Mouse (Mus musculus): Measurements from ENCODE around the gene Syn1.

Gene Syn1

DNA sequence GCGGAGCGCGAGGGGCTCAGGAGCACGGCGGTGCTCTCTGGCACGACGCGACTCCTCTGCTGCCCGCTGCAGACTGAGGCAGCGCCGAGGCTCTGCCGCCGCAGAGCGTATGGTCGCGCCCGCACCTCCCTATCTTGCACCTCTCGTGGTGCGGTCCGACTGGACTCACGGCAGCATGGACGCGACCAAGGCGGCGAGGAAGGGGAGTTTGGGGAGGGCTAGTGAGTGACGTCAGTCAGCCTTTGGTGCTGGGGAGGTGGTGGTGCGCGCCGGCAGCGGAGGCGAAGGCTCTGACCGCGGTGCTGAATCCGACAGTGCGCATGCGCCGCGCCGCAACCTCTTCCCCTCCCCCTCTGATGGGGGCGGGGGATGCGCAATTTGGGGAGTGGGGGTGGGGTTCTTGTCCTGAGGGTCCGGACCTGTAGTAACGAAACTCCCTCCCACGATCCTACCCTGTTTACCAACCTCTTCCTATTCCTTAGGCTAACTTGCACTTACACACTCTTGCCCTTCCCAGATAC lies at the start of gene Syn1:
Syn1 (minus strand) TSS at position 161 of the 521 bp plus-strand sequence.
- peak; percentile 95 for DNase-seq

DNA sequence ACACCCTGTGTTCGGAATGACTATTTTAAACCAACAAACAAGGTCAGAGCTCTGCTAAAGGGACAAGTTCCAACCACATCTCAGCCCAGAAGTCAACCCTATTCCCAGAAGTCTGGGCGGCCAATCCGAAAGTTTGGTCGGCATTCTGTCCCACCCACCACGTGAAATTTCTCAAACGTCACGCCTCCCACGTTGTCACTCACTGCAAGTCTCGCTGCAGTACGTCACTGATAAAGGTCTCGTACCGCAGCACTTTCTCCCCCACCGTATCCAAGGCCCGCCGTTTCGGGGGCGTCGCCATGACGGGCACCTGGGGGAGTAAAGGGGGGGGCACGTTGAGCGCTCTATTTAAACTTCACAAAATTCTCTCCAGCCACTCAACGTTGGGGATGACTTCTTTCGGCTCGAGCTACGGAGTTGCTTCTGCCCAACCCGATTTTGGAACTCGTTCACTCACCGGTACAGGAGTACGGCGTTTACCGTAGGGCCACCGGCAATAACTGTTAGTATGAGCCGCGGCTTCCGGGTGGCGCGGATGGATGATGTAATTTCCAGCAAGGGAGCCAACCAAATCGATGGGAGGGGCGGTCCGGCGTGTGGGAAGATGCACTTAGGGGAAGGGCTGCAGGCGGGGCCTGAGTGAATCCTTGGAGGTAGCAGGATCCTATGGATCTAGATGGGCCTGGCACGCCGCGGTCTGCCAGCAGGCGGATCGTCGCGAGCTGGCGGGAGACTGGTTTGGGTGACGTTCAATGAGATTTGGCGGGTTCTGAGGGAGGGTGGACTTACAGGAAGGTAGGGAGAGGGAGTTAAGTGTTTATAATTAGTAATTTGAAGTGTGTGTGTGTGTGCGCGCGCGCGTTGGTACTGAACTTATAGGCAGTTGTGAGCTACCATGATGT lies 40.9 kb upstream of the Syn1 start, which contains the start of gene Uxt:
Uxt (minus strand) TSS at position 541 of the 902 bp plus-strand sequence.
- DNase-seq, result peak; percentile 91

DNA sequence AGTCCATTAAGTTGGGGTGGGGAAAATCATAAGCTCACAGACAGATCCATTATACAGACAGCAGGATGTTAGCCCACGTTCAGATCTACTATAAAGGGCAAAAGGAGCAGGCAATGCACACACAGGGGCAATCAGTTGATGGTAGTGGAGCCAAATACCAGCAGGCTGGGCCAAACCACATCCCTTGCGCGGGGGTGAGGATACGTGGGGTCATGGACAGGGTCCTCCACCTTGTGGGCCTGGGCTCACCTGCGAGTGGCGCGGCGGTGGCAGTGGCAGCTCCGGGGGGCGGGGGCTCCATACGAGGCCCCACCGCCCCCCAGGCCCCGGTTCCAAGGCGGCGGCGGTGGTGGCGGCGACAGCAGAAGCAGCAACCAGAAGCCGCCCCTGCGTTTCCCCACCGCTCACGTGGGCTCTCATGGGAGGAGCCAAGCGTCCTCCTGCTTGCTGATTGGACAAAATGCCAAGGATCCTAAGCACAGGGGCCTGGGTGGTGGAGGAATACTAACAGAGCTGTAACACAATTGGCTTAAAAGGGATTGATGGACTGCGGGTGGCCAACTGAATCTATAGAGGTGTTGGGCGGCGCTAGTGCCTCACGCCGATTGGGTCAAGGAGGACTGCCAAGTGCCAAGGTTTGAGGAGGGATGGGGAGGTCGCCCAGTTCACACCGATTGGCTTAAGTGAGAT lies 29.5 kb upstream of the Syn1 start, which contains the start of gene Elk1:
Elk1 (minus strand) TSS at position 418 of the 690 bp plus-strand sequence.
- peak; percentile 95 for DNase-seq

- peak; percentile 65 for DNase-seq
Measured at GRCm38 (mm10) chrX:20946055-20946454, 25.3 kb upstream of the Syn1 start.

DNA sequence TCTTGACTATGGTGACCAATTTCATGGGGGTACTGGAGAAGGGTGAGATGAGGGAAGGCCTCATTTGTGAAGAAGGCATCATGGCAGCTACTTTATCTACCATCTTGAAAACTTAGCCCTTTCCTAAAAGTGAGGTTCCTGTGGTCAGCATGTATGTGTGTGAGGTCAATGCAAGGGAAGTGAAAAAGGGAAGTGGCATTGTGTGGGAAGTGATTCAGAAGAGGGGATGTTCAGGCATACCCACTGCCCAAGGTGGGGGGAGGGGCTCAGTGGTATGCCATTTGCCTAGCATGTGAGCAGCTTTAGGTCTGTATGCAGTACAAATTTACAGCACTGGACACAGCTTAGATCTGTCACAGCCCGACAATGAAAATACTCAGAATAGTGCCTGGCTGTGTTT lies 11.2 kb upstream of the Syn1 start:
- no peak for DNase-seq

DNA sequence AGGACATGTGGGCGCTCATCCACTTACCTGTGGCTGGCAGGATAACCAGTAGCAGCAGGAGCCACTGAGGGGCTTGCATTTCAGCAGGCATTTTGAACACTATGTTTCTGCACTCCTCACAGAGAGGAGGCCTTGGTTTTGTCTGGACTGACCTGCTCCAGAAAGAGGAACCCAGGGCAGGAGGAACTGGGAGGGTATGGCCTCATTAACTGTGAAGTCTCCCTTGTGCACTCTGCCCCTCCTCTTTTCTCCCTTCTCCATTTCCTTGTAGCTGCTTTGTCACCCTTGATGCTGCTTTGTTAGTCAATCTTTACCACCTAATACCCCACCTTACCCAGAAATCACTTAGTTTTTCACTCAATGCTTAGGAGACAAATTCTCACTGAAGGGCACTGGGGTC lies 10.6 kb upstream of the Syn1 start, which contains the start of gene Cfp:
Cfp (minus strand) TSS at position 192 of the 400 bp plus-strand sequence.
- no peak for DNase-seq

DNA sequence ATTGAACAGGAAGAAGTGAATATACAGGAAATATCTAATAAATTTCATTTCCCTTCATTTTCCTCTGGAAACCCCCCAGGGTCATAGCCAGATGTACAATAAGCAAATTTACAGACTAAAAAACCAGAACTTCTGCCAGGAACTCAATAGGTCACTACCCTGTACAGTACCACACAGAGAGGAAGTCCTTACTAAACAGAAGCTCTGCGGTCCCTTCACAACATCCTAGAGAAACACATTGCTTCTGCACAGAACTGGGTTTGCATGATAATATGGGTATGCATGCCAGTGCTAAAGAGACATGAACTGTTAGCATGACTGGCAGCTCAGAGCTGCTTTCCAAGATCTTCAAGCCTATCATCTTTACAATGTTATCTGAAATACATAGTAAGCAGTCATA lies 9.1 kb upstream of the Syn1 start:
- no peak for DNase-seq

GRCm38 (mm10) chrX:20924976-20925375 lies 4.2 kb upstream of the Syn1 start:
- DNase-seq, result no peak

DNA sequence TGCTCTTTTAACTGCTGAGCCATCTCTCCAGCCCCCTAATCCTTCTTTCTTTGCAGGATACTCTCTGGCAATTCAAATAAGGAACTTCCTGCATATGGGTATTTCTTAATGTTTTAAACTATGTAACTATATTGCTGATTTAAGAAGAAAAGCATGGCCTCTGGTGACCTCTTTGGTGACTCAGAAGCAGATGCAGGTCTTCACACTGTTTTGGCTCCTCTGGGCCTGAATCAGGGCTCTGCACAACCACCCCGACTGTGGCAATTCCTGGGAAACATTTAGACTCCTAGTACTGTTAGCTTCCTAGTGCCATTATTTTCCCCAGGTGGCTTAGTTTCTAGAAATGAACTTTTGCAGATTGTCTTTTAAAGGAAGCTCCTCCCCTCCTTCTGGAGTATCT lies 2.7 kb upstream of the Syn1 start:
- DNase-seq, result no peak

GRCm38 (mm10) chrX:20921366-20921765 lies 562 bp upstream of the Syn1 start:
- DNase-seq, result no peak

DNA sequence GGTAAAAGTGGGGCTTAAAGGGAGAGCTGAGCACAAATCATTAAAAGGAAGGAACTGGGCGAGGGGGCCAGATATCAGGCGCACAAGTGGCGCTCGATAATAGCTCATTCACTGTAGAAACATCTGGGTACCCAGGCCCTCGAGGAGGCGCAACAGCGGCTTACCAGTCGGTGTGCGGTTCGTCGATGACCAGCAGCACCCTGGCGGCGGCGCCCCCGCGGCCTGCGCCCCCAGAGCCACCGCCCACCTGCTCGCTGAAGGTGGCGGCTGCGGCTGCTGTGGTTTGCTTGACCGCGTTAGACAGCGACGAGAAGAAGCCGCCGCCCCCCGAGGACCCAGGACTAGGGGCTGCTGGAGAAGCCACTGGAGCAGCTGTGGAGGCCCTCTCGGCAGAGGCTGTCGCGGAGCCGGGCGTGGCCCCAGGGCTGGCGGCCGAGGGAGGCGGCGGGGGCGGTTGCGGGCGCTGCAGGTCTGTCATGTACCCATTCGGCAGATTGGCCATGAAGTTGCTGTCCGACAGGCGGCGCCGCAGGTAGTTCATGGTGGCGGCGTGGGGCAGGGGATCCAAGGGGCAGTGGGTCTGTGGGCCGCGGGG lies 458 bp downstream of the Syn1 start:
- no peak for DNase-seq

DNA sequence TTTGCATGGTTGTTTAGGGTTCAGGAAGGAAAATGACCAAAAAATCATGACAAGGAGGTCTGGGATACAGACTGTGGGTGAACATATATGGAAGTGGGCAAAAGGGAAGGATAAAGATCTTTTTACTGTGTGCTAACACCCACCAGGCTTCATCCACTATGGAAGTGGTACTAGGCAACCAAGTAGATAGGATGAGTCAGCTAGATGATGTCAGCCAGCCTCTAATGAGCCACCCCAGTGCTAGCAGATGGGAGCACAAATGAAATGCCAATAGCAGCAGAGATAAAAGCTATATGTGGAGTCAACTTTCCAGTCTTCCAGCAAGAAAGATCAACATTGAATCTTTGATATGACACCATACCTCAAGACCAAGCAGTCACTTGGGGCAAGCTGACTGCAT lies 5.7 kb downstream of the Syn1 start:
- DNase-seq, result no peak

GRCm38 (mm10) chrX:20913726-20914125 lies 7.1 kb downstream of the Syn1 start:
- DNase-seq, result no peak

- no peak for DNase-seq
Measured at GRCm38 (mm10) chrX:20910074-20910473, 10.7 kb downstream of the Syn1 start.

- no peak for DNase-seq
Measured at GRCm38 (mm10) chrX:20875241-20875640, 45.6 kb downstream of the Syn1 start.

GRCm38 (mm10) chrX:20872928-20873500 lies 47.8 kb downstream of the Syn1 start:
- DNase-seq, result no peak

DNA sequence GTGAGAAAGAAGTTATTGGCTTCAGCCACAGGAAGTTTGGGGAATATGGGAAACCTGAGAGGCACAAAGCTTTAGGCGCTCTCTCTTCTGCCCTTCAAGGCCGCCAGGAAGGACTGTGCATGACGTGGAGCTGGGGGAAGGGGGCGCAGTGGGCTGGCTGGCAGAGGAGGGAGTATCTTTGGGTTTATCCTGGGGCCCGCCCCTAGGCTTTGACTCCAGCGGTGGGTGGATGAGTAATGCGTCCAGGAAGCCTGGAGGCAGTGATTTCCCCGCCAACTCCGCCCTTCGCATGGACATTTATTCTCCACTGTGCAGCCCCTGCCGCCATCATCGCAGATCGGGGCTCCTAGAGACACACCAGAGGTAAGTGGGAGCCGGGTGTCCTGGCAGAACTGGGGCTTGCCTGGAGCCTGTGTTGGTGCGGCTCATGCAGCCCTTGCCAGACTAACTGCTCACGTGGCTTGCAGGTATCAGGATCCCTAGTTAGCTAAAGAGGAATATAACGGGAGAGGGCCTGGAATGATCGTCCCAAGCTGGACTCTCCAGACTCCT lies 50.8 kb downstream of the Syn1 start, which contains the start of gene Timp1:
Timp1 (plus strand) TSS at position 205 of the 552 bp plus-strand sequence.
- no peak for DNase-seq

DNA sequence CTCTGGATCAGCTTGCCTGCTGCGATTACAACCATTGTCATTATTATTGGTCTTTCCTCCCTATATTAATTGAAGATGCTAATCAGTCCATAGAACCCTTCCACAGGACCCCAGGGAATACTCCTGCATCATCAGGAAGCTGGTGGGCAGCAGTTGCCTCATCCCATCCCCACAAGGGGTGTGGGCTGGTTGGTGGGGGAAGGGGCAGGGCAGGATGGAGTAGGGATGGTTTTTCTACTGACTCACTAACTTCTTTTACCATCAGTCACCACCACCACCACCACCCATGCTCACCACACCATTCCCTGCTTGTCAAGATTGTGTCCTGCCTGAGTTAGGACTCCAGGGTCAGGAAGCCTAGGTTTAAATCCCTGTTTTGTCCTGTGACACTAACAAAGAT lies 51.6 kb downstream of the Syn1 start:
- no peak for DNase-seq

GRCm38 (mm10) chrX:20868091-20868490 lies 52.7 kb downstream of the Syn1 start:
- DNase-seq, result no peak

- no peak for DNase-seq
Measured at GRCm38 (mm10) chrX:20863161-20864101, 57.4 kb downstream of the Syn1 start.

All from cerebellum, adult 9-11 months (tissue).